Mouse (Mus musculus): ENCODE data around the gene 4930523C07Rik. TPM values are rescaled to one million over a fixed set of nuclear protein-coding genes. Genes with fewer than 3 reads are reported as not detected.
A peak's percentile ranks its signal among the peaks of the same experiment; 100 is the strongest.

4930523C07Rik gene
- polyA plus RNA-seq, 1 experiment from 2014 or later = 20.5 TPM

DNA sequence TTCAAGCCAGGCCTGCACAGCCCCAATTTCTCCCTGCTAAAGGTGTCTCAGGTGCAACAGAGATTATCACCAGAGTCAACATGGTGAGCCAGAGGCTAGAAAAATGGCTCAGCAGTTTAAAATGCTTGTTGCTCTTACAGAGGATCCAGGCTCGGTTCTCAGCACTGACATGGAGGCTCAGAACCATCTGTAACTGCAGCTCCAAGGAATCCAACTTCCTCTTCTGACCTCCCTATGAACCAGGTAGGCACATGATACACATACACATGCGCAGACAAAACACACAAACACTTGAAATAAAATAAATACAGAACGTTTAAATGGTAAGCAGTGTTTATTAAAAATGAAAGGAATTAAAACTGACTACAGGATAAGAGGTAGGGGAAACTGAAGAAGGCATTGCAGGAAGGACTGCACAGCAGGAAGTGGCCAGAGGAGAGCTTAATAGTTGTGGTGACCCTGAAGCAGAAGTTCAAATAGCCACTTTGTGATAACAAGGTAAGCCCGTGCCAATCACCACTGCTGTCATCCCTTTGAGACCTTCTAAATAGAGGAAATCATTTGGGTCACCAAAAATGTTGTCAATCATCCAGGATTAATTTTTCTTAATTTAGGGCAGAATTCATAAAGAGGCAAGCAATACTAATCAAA, 10.1 kb upstream of the 4930523C07Rik start:
- no peak for ATAC-seq (replicated peaks; ENCODE audit: low FRiP score)
- H3K27ac ChIP-seq = no peak overlapping the region
- no peaks in the 10 kb centered on the region for H3K36me3 ChIP-seq
- H3K4me1 ChIP-seq = peaks cover 15% of the 10 kb centered on the region
- no peaks in the 10 kb centered on the region for H3K27me3 ChIP-seq
- no peak overlapping the region for H3K4me2 ChIP-seq
- no peak overlapping the region for H3K4me3 ChIP-seq (replicated peaks)
- 84% methylated on average over 4 of the region's 4 CpGs for WGBS
- no peak overlapping the region for H3K9ac ChIP-seq
- no peaks in the 10 kb centered on the region for H3K9me3 ChIP-seq (replicated peaks)

- Histone ChIP-seq H3K4me3 (replicated peaks) (no peak overlapping the region), H3K4me1 (peaks cover 15% of the 10 kb centered on the region), H3K36me3 (no peaks in the 10 kb centered on the region), H3K9ac (no peak overlapping the region), H3K27me3 (no peaks in the 10 kb centered on the region), H3K9me3 (replicated peaks) (no peaks in the 10 kb centered on the region), H3K27ac (no peak overlapping the region), H3K4me2 (no peak overlapping the region)
- WGBS = 29% methylated on average over 3 of the region's 3 CpGs
- no peak for ATAC-seq (replicated peaks; ENCODE audit: low FRiP score)
These were observed 8.6 kb upstream of the 4930523C07Rik start for GRCm38 (mm10) chr1:160035561-160035960.

GRCm38 (mm10) chr1:160036996-160037521, 7.1 kb upstream of the 4930523C07Rik start:
- 65% methylated on average over 5 of the region's 5 CpGs for WGBS
- no peak overlapping the region for H3K4me2 ChIP-seq
- peak overlapping the region; percentile 41 for H3K27ac ChIP-seq
- no peaks in the 10 kb centered on the region for H3K27me3 ChIP-seq
- no peaks in the 10 kb centered on the region for H3K36me3 ChIP-seq
- peak; percentile 63 for ATAC-seq (replicated peaks; ENCODE audit: low FRiP score)
- no peak overlapping the region for H3K4me3 ChIP-seq (replicated peaks)
- H3K9me3 ChIP-seq (replicated peaks) = no peaks in the 10 kb centered on the region
- H3K9ac ChIP-seq = no peak overlapping the region
- H3K4me1 ChIP-seq = peaks cover 15% of the 10 kb centered on the region

GRCm38 (mm10) chr1:160039951-160040645, 4.1 kb upstream of the 4930523C07Rik start:
- WGBS = 63% methylated on average over 7 of the region's 7 CpGs
- Histone ChIP-seq H3K9ac (no peak overlapping the region), H3K27me3 (no peaks in the 10 kb centered on the region), H3K27ac (no peak overlapping the region), H3K4me1 (peaks cover 27% of the 10 kb centered on the region), H3K36me3 (no peaks in the 10 kb centered on the region), H3K9me3 (replicated peaks) (no peaks in the 10 kb centered on the region), H3K4me2 (no peak overlapping the region), H3K4me3 (replicated peaks) (no peak overlapping the region)
- no peak for ATAC-seq (replicated peaks; ENCODE audit: low FRiP score)

DNA sequence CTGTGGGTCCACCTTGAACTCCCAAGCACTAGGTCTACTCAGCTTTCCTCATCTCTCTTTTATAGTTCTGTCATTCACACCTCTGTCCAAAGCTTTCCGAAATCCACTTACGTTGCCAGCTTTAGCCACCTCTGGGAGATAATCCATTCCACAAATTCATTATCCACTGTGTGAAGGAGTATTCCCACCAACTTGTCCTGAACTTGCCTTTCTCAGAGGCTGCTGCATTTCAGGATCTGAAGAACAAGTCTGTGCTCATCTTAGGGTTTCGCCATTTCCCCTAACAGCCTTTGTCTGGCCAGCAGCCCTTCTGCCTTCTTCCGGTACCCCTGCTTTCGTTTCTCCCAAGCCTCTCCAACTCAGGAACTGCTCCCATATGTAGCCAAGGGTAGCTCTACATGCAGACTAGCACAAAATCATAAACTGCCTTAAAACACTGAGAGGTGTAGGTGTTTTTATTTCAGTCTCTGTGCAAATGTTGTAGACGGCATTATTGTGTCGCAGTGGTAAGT, 2.9 kb upstream of the 4930523C07Rik start:
- Histone ChIP-seq H3K36me3 (no peaks in the 10 kb centered on the region), H3K9ac (no peak overlapping the region), H3K27ac (no peak overlapping the region), H3K4me2 (no peak overlapping the region), H3K9me3 (replicated peaks) (no peaks in the 10 kb centered on the region), H3K27me3 (no peaks in the 10 kb centered on the region), H3K4me1 (peaks cover 28% of the 10 kb centered on the region), H3K4me3 (replicated peaks) (no peak overlapping the region)
- no peak for ATAC-seq (replicated peaks; ENCODE audit: low FRiP score)
- 89% methylated on average over 7 of the region's 7 CpGs for WGBS

DNA sequence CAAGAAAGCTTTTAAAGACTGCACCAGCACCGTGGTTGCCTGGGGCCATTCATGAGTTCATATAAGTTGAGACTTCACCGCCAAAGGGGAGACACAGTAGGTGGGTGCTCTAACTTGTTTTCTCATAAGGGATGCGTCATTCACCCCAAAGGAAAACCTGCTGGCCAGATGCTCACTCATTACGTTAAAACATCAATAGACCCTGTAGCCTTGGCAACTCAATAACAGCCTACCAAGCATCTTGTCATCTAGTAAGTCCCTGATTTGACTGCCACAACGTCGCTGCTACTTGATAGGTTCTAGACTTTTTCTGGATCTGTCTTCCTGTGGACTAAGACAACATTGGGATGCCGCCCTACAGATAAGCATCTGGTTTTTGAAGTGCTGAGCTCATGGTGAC, 1.8 kb upstream of the 4930523C07Rik start:
- Histone ChIP-seq H3K27me3 (no peaks in the 10 kb centered on the region), H3K27ac (no peak overlapping the region), H3K36me3 (no peaks in the 10 kb centered on the region), H3K4me1 (peaks cover 19% of the 10 kb centered on the region), H3K4me3 (replicated peaks) (no peak overlapping the region), H3K9ac (no peak overlapping the region), H3K9me3 (replicated peaks) (no peaks in the 10 kb centered on the region), H3K4me2 (no peak overlapping the region)
- ATAC-seq (replicated peaks; ENCODE audit: low FRiP score) = no peak
- WGBS = 75% methylated on average over 7 of the region's 7 CpGs

DNA sequence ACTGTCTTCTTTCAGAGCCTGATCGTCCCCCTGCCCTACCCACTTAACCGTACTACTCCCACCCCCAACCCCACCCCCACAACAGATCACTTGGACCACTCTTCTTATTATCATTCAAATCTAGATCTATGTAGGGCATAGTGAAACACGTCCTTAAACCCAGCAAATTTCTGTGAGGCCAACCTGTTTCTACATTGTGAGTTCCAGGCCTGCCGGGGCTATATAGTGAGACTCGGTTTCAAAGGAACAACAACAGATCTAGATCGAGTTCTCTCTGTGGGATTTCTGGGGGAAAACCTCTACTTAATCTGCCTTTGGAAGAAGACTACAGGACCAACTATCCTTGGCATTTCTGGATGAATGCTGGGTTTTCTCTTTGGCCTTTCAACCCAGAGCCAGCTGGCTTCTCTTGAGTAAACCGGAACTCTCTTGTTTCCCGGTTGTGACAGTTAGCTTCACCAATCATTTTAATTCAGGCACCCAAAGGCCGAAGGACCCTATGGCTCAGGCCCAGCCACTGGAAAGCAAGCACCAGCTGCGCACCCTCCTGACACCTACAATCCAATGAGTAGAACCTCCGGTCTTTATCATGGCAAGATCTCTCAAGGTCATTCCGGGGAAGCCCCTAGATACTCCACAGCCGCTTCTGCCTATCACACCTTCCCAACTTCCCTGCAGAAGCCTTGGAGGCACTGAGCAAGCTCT, 759 bp upstream of the 4930523C07Rik start:
- Histone ChIP-seq H3K36me3 (no peaks in the 10 kb centered on the region), H3K4me2 (peak overlapping the region; percentile 87), H3K4me3 (replicated peaks) (peak overlapping the region; percentile 56), H3K9ac (no peak overlapping the region), H3K27ac (peak overlapping the region; percentile 67; the same call in 1 of the 2 replicates), H3K4me1 (peaks cover 16% of the 10 kb centered on the region), H3K9me3 (replicated peaks) (no peaks in the 10 kb centered on the region), H3K27me3 (no peaks in the 10 kb centered on the region)
- WGBS = 83% methylated on average over 13 of the region's 13 CpGs
- ATAC-seq (replicated peaks; ENCODE audit: low FRiP score) = no peak

DNA sequence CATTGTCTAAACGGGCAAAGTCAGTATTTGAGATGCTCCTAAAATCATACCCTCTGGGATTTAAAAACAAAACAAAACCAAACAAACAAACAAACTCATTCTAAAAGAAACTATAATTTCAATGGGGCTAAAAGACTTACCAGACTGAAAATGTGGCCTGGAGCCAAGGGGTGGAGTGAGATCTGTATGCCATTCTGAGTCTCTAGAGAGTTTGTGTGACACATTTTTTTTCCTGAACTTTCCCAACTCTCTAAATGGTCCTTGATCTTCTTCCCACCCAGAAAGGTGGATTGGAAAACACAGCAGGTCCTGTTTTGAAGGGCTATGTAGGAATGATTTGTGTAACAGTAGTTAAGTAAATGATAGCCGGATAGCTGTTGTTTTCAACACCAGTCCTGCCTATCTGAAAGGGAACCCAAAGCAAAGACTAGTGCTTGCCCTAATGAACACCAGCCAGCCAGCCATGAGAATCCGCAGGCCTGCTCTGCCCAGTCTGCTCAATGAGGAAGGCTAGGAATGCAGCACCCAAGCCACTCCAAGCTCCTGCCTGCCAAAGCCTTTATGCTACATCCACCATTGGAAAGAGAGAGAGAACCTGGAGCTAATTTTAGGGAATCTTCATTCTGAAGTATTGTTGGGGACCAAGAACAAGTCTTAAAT, 1.0 kb downstream of the 4930523C07Rik start:
- 52% methylated on average over 3 of the region's 3 CpGs for WGBS
- H3K36me3 ChIP-seq = no peaks in the 10 kb centered on the region
- ATAC-seq (replicated peaks; ENCODE audit: low FRiP score) = no peak
- peak overlapping the region; percentile 56 for H3K4me3 ChIP-seq (replicated peaks)
- peak overlapping the region; percentile 42 for H3K9ac ChIP-seq
- no peaks in the 10 kb centered on the region for H3K9me3 ChIP-seq (replicated peaks)
- no peaks in the 10 kb centered on the region for H3K27me3 ChIP-seq
- peak overlapping the region; percentile 87 for H3K4me2 ChIP-seq
- peak overlapping the region; percentile 67 for H3K27ac ChIP-seq
- peaks cover 21% of the 10 kb centered on the region for H3K4me1 ChIP-seq

GRCm38 (mm10) chr1:160045971-160046370, 1.8 kb downstream of the 4930523C07Rik start:
- H3K9ac ChIP-seq = no peak overlapping the region
- H3K36me3 ChIP-seq = no peaks in the 10 kb centered on the region
- WGBS = 83% methylated on average over 5 of the region's 5 CpGs
- H3K4me1 ChIP-seq = peaks cover 21% of the 10 kb centered on the region
- no peaks in the 10 kb centered on the region for H3K27me3 ChIP-seq
- H3K4me2 ChIP-seq = 0 out of 2 replicates have a peak overlapping the region, but pooled peaks have one; percentile 87
- no peak overlapping the region for H3K4me3 ChIP-seq (replicated peaks)
- no peak overlapping the region for H3K27ac ChIP-seq
- no peak for ATAC-seq (replicated peaks; ENCODE audit: low FRiP score)
- no peaks in the 10 kb centered on the region for H3K9me3 ChIP-seq (replicated peaks)

- H3K4me1 ChIP-seq = peaks cover 21% of the 10 kb centered on the region
- no peak for ATAC-seq (replicated peaks; ENCODE audit: low FRiP score)
These were observed 2.6 kb downstream of the 4930523C07Rik start for GRCm38 (mm10) chr1:160046786-160047185.

DNA sequence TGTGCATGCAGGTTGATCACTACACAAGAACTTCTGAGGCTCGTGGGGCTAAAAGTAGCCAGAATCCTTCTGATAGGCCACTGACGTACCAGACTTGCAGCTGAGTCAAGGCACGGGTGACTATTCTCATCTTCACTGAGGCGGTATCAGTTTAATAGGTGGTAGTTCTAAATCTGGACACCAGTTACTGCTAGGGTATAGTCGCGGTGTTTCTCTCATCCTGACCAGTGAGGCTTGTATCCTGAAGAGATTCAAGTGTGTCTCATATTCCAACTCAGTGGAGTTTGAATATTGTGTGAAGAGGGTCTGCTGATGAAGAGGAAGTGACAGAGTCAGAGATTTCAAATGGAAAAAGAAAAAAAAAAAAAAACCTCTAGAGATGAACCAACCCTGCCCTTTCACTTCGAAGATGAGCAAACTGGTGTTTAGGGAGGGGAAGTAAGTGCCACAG, 3.3 kb downstream of the 4930523C07Rik start:
- H3K9ac ChIP-seq = no peak overlapping the region
- no peaks in the 10 kb centered on the region for H3K27me3 ChIP-seq
- no peak overlapping the region for H3K4me3 ChIP-seq (replicated peaks)
- peaks cover 21% of the 10 kb centered on the region for H3K4me1 ChIP-seq
- H3K4me2 ChIP-seq = no peak overlapping the region
- no peak overlapping the region for H3K27ac ChIP-seq
- WGBS = 84% methylated on average over 7 of the region's 7 CpGs
- H3K36me3 ChIP-seq = no peaks in the 10 kb centered on the region
- ATAC-seq (replicated peaks; ENCODE audit: low FRiP score) = no peak
- no peaks in the 10 kb centered on the region for H3K9me3 ChIP-seq (replicated peaks)

More at GRCm38 (mm10) chr1:160046786-160047185, 2.6 kb downstream of the 4930523C07Rik start:
- H3K27me3 ChIP-seq = no peaks in the 10 kb centered on the region
- no peak overlapping the region for H3K4me3 ChIP-seq (replicated peaks)
- no peak overlapping the region; the same call in 1 of the 2 replicates for H3K4me2 ChIP-seq
- H3K9ac ChIP-seq = no peak overlapping the region
- WGBS = 81% methylated on average over 4 of the region's 4 CpGs
- no peaks in the 10 kb centered on the region for H3K36me3 ChIP-seq
- H3K27ac ChIP-seq = no peak overlapping the region
- no peaks in the 10 kb centered on the region for H3K9me3 ChIP-seq (replicated peaks)

Data from kidney, embryonic 15.5 days (tissue).